Mouse (Mus musculus) liver, embryonic 14.5 days (tissue): Measurements from ENCODE around the gene Vmn2r22. TPM values are rescaled to one million over a fixed set of nuclear protein-coding genes. Genes with fewer than 3 reads are reported as not detected.
A peak's percentile ranks its signal among the peaks of the same experiment; 100 is the strongest.
"Not testable (repeated sequence)": the region's sequence is repeated elsewhere in the genome, so short reads cannot be mapped to it uniquely, and the experiment has no call there.

ENCODE experiments used
- ATAC-seq: fragments of 200-750 bp; cut with Nextera tagmentation; 2 replicates; pipeline ENCODE4 v1.8.0; 2017; ENCODE audit warnings: moderate number of reproducible peaks, mild to moderate bottlenecking, moderate library complexity; ENCODE audit not compliant: insufficient read depth
- DNase-seq, 3 experiments: peaks; one replicate each; pipeline ENCODE4 v3.0.0-alpha.2; 2012 to 2013; ENCODE audit warnings: low read depth in 3 of 3, low spot score in 3 of 3
- H3K27ac ChIP-seq: fragments of 300-500 bp; sonication (generic); 2 replicates; pipeline ENCODE4 v1.5.1; 2014; ENCODE audit warnings: moderate library complexity, mild to moderate bottlenecking, control low read depth, inconsistent platforms
- H3K27me3 ChIP-seq: fragments of 300-500 bp; sonication (generic); 2 replicates; pipeline ENCODE4 v1.6.1; 2014; ENCODE audit warnings: mild to moderate bottlenecking, low read length, moderate library complexity; ENCODE audit not compliant: control insufficient read depth, insufficient read depth
- H3K36me3 ChIP-seq: fragments of 300-500 bp; sonication (generic); replicated peaks from 2 replicates; pipeline ENCODE4 v1.6.1; 2014; ENCODE audit warnings: low read depth; ENCODE audit not compliant: control insufficient read depth, insufficient read depth
- H3K4me1 ChIP-seq, 2 experiments: fragments of 200-500 bp in 1 of 2; fragments of 300-500 bp in 1 of 2; sonication (generic) in 1 of 2; replicated peaks; 2 replicates each; pipeline ENCODE4 v1.6.1; 2012 to 2014; ENCODE audit warnings: antibody characterized with exemption in 1 of 2, inconsistent platforms in 1 of 2, low read length in 1 of 2; ENCODE audit not compliant: control insufficient read depth in 2 of 2, insufficient read depth in 2 of 2
- H3K4me2 ChIP-seq: fragments of 300-500 bp; sonication (generic); 2 replicates; pipeline ENCODE4 v1.6.1; 2014; ENCODE audit warnings: low read depth, mild to moderate bottlenecking, control low read depth, moderate library complexity
- H3K4me3 ChIP-seq, 2 experiments: fragments of 200-500 bp in 1 of 2; fragments of 300-500 bp in 1 of 2; sonication (generic) in 1 of 2; 2 replicates each; pipeline ENCODE4 v1.5.1; 2012 to 2014; ENCODE audit warnings: low read depth in 2 of 2, low read length in 2 of 2, mild to moderate bottlenecking in 2 of 2, control low read depth in 1 of 2, inconsistent platforms in 1 of 2, moderate library complexity in 1 of 2; ENCODE audit not compliant: insufficient read depth in 1 of 2
- H3K9ac ChIP-seq: fragments of 300-500 bp; sonication (generic); replicated peaks from 2 replicates; pipeline ENCODE4 v1.6.1; 2014; ENCODE audit warnings: mild to moderate bottlenecking, control low read depth, moderate library complexity
- H3K9me3 ChIP-seq: fragments of 300-500 bp; sonication (generic); 2 replicates; pipeline ENCODE4 v1.6.1; 2016; ENCODE audit warnings: low read length, mixed read lengths; ENCODE audit not compliant: control insufficient read depth
- CTCF ChIP-seq: IDR thresholded peaks from 2 replicates; pipeline ENCODE4 v1.5.1; 2016; ENCODE audit warnings: antibody characterized with exemption, low read depth, control low read depth
- EP300 ChIP-seq: IDR thresholded peaks from 2 replicates; pipeline ENCODE4 v1.6.1; 2016; ENCODE audit warnings: antibody characterized with exemption, low read depth
- WGBS: fragments of 180-500 bp; shearing (Covaris S2); extraction: QIAGEN DNeasy Blood & Tissue Kit; methylation state at CpG from one replicate; pipeline ENCODE4 v1.1.7; 2014; ENCODE audit not compliant: insufficient replicate concordance; 5-methylcytosine and 5-hydroxymethylcytosine counted together
- polyA plus RNA-seq, 2 experiments: library from polyadenylated mRNA; depleted of rRNA in 1 of 2; stranded (reverse) in 1 of 2; unstranded in 1 of 2; fragments of >200 nt; fragmentation: Nextera tagmentation in 1 of 2; extraction: Ambion mirVana in 1 of 2; gene quantifications; 2 replicates each; pipeline versions ENCODE4 v1.2.1 to v1.2.3; 2012 to 2014

Vmn2r22 gene
- polyA plus RNA-seq (2012; rRNA removed) (not detected in 2 replicates), polyA plus RNA-seq (2014; fragmentation: Nextera tagmentation; extraction: Ambion mirVana) (not detected in 2 replicates)

GRCm38 (mm10) chr6:123650625-123651024 lies at the start of gene Vmn2r22:
Vmn2r22 (minus strand) TSS chr6:123650725.
- H3K4me2 ChIP-seq, H3K36me3 ChIP-seq, H3K27ac ChIP-seq, H3K27me3 ChIP-seq, H3K4me3 ChIP-seq, H3K4me1 ChIP-seq, H3K9me3 ChIP-seq, H3K9ac ChIP-seq, ATAC-seq, DNase-seq: not testable (repeated sequence)
- WGBS: 48% methylated on average over 3 of the region's 3 CpGs

GRCm38 (mm10) chr6:123697213-123697612 lies 46.7 kb upstream of the Vmn2r22 start:
- H3K4me3 ChIP-seq: no peak overlapping the region
- TF ChIP-seq EP300 (no peak), CTCF (no peak)

GRCm38 (mm10) chr6:123696639-123697038 lies 46.1 kb upstream of the Vmn2r22 start:
- 55% methylated on average over 1 of the region's 1 CpGs for WGBS
- H3K27me3 ChIP-seq, H3K4me2 ChIP-seq, H3K4me1 ChIP-seq, H3K36me3 ChIP-seq, H3K4me3 ChIP-seq, DNase-seq, H3K27ac ChIP-seq, H3K9ac ChIP-seq, ATAC-seq, H3K9me3 ChIP-seq: not testable (repeated sequence)

More at GRCm38 (mm10) chr6:123697213-123697612, 46.7 kb upstream of the Vmn2r22 start:
- Histone ChIP-seq H3K9ac (no peak overlapping the region), H3K27me3 (no peaks in the 10 kb centered on the region), H3K9me3 (no peaks in the 10 kb centered on the region), H3K4me1 (no peaks in the 10 kb centered on the region), H3K36me3 (no peaks in the 10 kb centered on the region), H3K4me2 (no peak overlapping the region), H3K27ac (no peak overlapping the region)
- ATAC-seq (no peak), DNase-seq (no peak)

GRCm38 (mm10) chr6:123657040-123657439 lies 6.5 kb upstream of the Vmn2r22 start:
- Histone ChIP-seq H3K4me2 (no peak overlapping the region), H3K27ac (no peak overlapping the region), H3K4me1 (no peaks in the 10 kb centered on the region), H3K9me3 (no peaks in the 10 kb centered on the region), H3K36me3 (no peaks in the 10 kb centered on the region), H3K27me3 (no peaks in the 10 kb centered on the region), H3K9ac (no peak overlapping the region), H3K4me3 (no peak overlapping the region)
- 17% methylated on average over 6 of the region's 6 CpGs for WGBS
- ATAC-seq: peak; percentile 35; the same call in 1 of the 2 replicates
- TF ChIP-seq CTCF (peak; percentile 38; the same call in 1 of the 2 replicates), EP300 (no peak)
- no peak for DNase-seq

- WGBS: 32% methylated on average over 4 of the region's 4 CpGs
- H3K36me3 ChIP-seq, DNase-seq, H3K9ac ChIP-seq, H3K4me3 ChIP-seq, H3K27ac ChIP-seq, H3K9me3 ChIP-seq, H3K4me2 ChIP-seq, H3K27me3 ChIP-seq, H3K4me1 ChIP-seq: not testable (repeated sequence)
- peak; percentile 71 for ATAC-seq
Measured at GRCm38 (mm10) chr6:123639394-123639793, 11.1 kb downstream of the Vmn2r22 start.

GRCm38 (mm10) chr6:123623784-123624183 lies 26.7 kb downstream of the Vmn2r22 start:
- DNase-seq, H3K9ac ChIP-seq, H3K4me1 ChIP-seq, H3K27me3 ChIP-seq, H3K4me2 ChIP-seq, ATAC-seq, H3K4me3 ChIP-seq, H3K27ac ChIP-seq, H3K9me3 ChIP-seq, H3K36me3 ChIP-seq: not testable (repeated sequence)
- WGBS: no CpG with 5 or more reads among the region's 2 CpGs

GRCm38 (mm10) chr6:123588368-123588767 lies 62.2 kb downstream of the Vmn2r22 start:
- H3K4me2 ChIP-seq, H3K9ac ChIP-seq, H3K36me3 ChIP-seq, ATAC-seq, H3K27me3 ChIP-seq, H3K27ac ChIP-seq, H3K4me3 ChIP-seq, H3K9me3 ChIP-seq, DNase-seq, H3K4me1 ChIP-seq: not testable (repeated sequence)
- WGBS: no CpG with 5 or more reads among the region's 5 CpGs

- ATAC-seq, H3K27ac ChIP-seq, H3K9ac ChIP-seq, DNase-seq, H3K4me3 ChIP-seq, H3K27me3 ChIP-seq, H3K9me3 ChIP-seq, H3K36me3 ChIP-seq, H3K4me1 ChIP-seq, H3K4me2 ChIP-seq: not testable (repeated sequence)
- WGBS: no CpG with 5 or more reads among the region's 2 CpGs
Measured at GRCm38 (mm10) chr6:123587796-123588328, 62.7 kb downstream of the Vmn2r22 start.
